Mouse (Mus musculus): ENCODE measurements around the gene Gm9195.

- no peak for TF ChIP-seq CTCF (IDR thresholded peaks at IDR 0.05; ENCODE audit: insufficient read depth, low read length)
- TF ChIP-seq POLR2A (IDR thresholded peaks at IDR 0.05; ENCODE audit: borderline replicate concordance, extremely low read depth, low read depth, low read length): no peak
Measured at GRCm38 (mm10) chr14:72440929-72441328, 50.7 kb downstream of the Gm9195 start.

Data from lung, adult 2 months (tissue).